Mouse (Mus musculus) embryonic facial prominence, embryonic 13.5 days (tissue): ENCODE data around the gene Zdhhc24. TPM values are rescaled to one million over a fixed set of nuclear protein-coding genes. Genes with fewer than 3 reads are reported as not detected.

Experiments used
- ATAC-seq: fragments of 200-750 bp; cut with Nextera tagmentation; 2 replicates; pipeline ENCODE4 v1.8.0; 2017; ENCODE audit warnings: low read depth; ENCODE audit not compliant: insufficient number of reproducible peaks, insufficient read depth, low FRiP score, low TSS enrichment
- H3K27ac ChIP-seq: fragments of 300-500 bp; sonication (generic); 2 replicates; pipeline ENCODE4 v1.5.1; 2015; ENCODE audit warnings: moderate library complexity, mild to moderate bottlenecking, inconsistent platforms
- H3K27me3 ChIP-seq: fragments of 300-500 bp; sonication (generic); 2 replicates; pipeline ENCODE4 v1.6.1; 2015; ENCODE audit warnings: mild to moderate bottlenecking, inconsistent platforms
- H3K36me3 ChIP-seq: fragments of 300-500 bp; sonication (generic); 2 replicates; pipeline ENCODE4 v1.6.1; 2015; ENCODE audit warnings: mild to moderate bottlenecking, inconsistent platforms
- H3K4me1 ChIP-seq: fragments of 300-500 bp; sonication (generic); 2 replicates; pipeline ENCODE4 v1.6.1; 2015; ENCODE audit warnings: inconsistent platforms
- H3K4me2 ChIP-seq: fragments of 300-500 bp; sonication (generic); 2 replicates; pipeline ENCODE4 v1.6.1; 2015; ENCODE audit warnings: moderate library complexity, mild to moderate bottlenecking, inconsistent platforms
- H3K4me3 ChIP-seq: fragments of 300-500 bp; sonication (generic); 2 replicates; pipeline ENCODE4 v1.5.1; 2015; ENCODE audit warnings: mild to moderate bottlenecking, inconsistent platforms
- H3K9ac ChIP-seq: fragments of 300-500 bp; sonication (generic); 2 replicates; pipeline ENCODE4 v1.6.1; 2015; ENCODE audit warnings: mild to moderate bottlenecking, inconsistent platforms
- H3K9me3 ChIP-seq: fragments of 300-500 bp; sonication (generic); 2 replicates; pipeline ENCODE4 v1.6.1; 2016; ENCODE audit warnings: inconsistent platforms
- WGBS: fragments of 180-500 bp; shearing (Covaris S2); methylation state at CpG from one replicate; pipeline ENCODE4 v1.1.7; 2015; ENCODE audit warnings: mixed read lengths; 5-methylcytosine and 5-hydroxymethylcytosine counted together
- polyA plus RNA-seq: library from polyadenylated mRNA; unstranded; fragments of >200 nt; fragmentation: Nextera tagmentation; extraction: Ambion mirVana; gene quantifications from 2 replicates; pipeline ENCODE4 v1.2.1, GENCODE M21; 2015

Zdhhc24 gene
- polyA plus RNA-seq, 1 experiment from 2014 or later: 10.4 TPM

GRCm38 (mm10) chr19:4915924-4916603, 37.6 kb downstream of the Zdhhc24 start:
- Histone ChIP-seq H3K27me3 (no peaks in the 10 kb centered on the region), H3K9me3 (no peaks in the 10 kb centered on the region), H3K4me1 (no peaks in the 10 kb centered on the region), H3K27ac (no peak overlapping the region), H3K36me3 (peaks cover 97% of the 10 kb centered on the region), H3K4me2 (no peak overlapping the region), H3K9ac (no peak overlapping the region), H3K4me3 (no peak overlapping the region)
- 92% methylated on average over 15 of the region's 15 CpGs for WGBS
- no peak for ATAC-seq

GRCm38 (mm10) chr19:4916827-4917226, 38.4 kb downstream of the Zdhhc24 start:
- WGBS: 80% methylated on average over 10 of the region's 10 CpGs
- H3K4me3 ChIP-seq: no peak overlapping the region
- no peak for ATAC-seq
- H3K4me1 ChIP-seq: no peaks in the 10 kb centered on the region
- H3K9me3 ChIP-seq: no peaks in the 10 kb centered on the region
- H3K9ac ChIP-seq: no peak overlapping the region
- no peak overlapping the region for H3K4me2 ChIP-seq
- H3K36me3 ChIP-seq: peaks cover 97% of the 10 kb centered on the region
- H3K27ac ChIP-seq: no peak overlapping the region
- H3K27me3 ChIP-seq: no peaks in the 10 kb centered on the region

GRCm38 (mm10) chr19:4919652-4920051, 41.2 kb downstream of the Zdhhc24 start:
- H3K36me3 ChIP-seq: peaks cover 99% of the 10 kb centered on the region
- no peaks in the 10 kb centered on the region for H3K9me3 ChIP-seq
- no peak for ATAC-seq
- H3K4me2 ChIP-seq: no peak overlapping the region
- H3K9ac ChIP-seq: no peak overlapping the region
- H3K27me3 ChIP-seq: no peaks in the 10 kb centered on the region
- no peak overlapping the region for H3K27ac ChIP-seq
- no peaks in the 10 kb centered on the region for H3K4me1 ChIP-seq
- 83% methylated on average over 6 of the region's 6 CpGs for WGBS
- H3K4me3 ChIP-seq: no peak overlapping the region

GRCm38 (mm10) chr19:4925121-4925860, 46.8 kb downstream of the Zdhhc24 start:
- no peaks in the 10 kb centered on the region for H3K9me3 ChIP-seq

GRCm38 (mm10) chr19:4927904-4928531, 49.5 kb downstream of the Zdhhc24 start, which contains the start of gene Dpp3:
Dpp3 (minus strand) TSS chr19:4928287.
- Histone ChIP-seq H3K9ac (peak within 1 kb of the TSS; percentile 76), H3K27ac (peak within 1 kb of the TSS; percentile 86), H3K4me3 (peak within 1 kb of the TSS; percentile 63), H3K9me3 (no peaks in the 10 kb centered on the region), H3K36me3 (peaks cover 44% of the 10 kb centered on the region), H3K4me1 (peaks cover 26% of the 10 kb centered on the region), H3K4me2 (peak within 1 kb of the TSS; percentile 65), H3K27me3 (no peaks in the 10 kb centered on the region)
- under 1% methylated on average over 32 of the region's 32 CpGs for WGBS
- peak; percentile 95 for ATAC-seq

More at GRCm38 (mm10) chr19:4925121-4925860, 46.8 kb downstream of the Zdhhc24 start:
- no peak for ATAC-seq
- no peak overlapping the region for H3K4me3 ChIP-seq
- 92% methylated on average over 11 of the region's 11 CpGs for WGBS
- peaks cover 26% of the 10 kb centered on the region for H3K4me1 ChIP-seq
- H3K27me3 ChIP-seq: no peaks in the 10 kb centered on the region
- H3K36me3 ChIP-seq: peaks cover 62% of the 10 kb centered on the region
- no peak overlapping the region for H3K4me2 ChIP-seq
- no peak overlapping the region for H3K27ac ChIP-seq
- no peak overlapping the region for H3K9ac ChIP-seq

GRCm38 (mm10) chr19:4928781-4929180, 50.3 kb downstream of the Zdhhc24 start:
- Histone ChIP-seq H3K9ac (peak overlapping the region; percentile 76), H3K9me3 (no peaks in the 10 kb centered on the region), H3K27me3 (no peaks in the 10 kb centered on the region), H3K36me3 (peaks cover 40% of the 10 kb centered on the region), H3K27ac (peak overlapping the region; percentile 86), H3K4me3 (peak overlapping the region; percentile 63), H3K4me2 (peak overlapping the region; percentile 65), H3K4me1 (peaks cover 26% of the 10 kb centered on the region)
- ATAC-seq: 0 out of 2 replicates have a peak, but pooled peaks have one; percentile 5
- 62% methylated on average over 5 of the region's 5 CpGs for WGBS

Other genes with a start within 250 kb of the Zdhhc24 start
- 5.2 and 8.0 TPM in 2 replicates for gene Gm960, start 180.0 kb upstream of the Zdhhc24 start, polyA plus RNA-seq
- gene Sptbn2, start 167.5 kb upstream of the Zdhhc24 start, polyA plus RNA-seq: 2.6 and 2.9 TPM in 2 replicates
- gene Rbm4b, start 122.2 kb upstream of the Zdhhc24 start, polyA plus RNA-seq: 107 and 114 TPM in 2 replicates
- 82.5 and 98.2 TPM in 2 replicates for gene Rbm4, start 84.8 kb upstream of the Zdhhc24 start, polyA plus RNA-seq
- 42.5 and 51.4 TPM in 2 replicates for gene Gm21992, start 67.1 kb upstream of the Zdhhc24 start, polyA plus RNA-seq
- gene Rbm14, start 67.0 kb upstream of the Zdhhc24 start, polyA plus RNA-seq: 84.7 and 87.6 TPM in 2 replicates
- 60.9 and 64.3 TPM in 2 replicates for gene Ccs, start 39.3 kb upstream of the Zdhhc24 start, polyA plus RNA-seq
- 0.06 and 0.26 TPM in 2 replicates for gene Ccdc87, start 39.3 kb upstream of the Zdhhc24 start, polyA plus RNA-seq
- 40.4 and 45.8 TPM in 2 replicates for gene Ctsf, start 23.5 kb upstream of the Zdhhc24 start, polyA plus RNA-seq
- 5.1 and 6.3 TPM in 2 replicates for gene Actn3, start 759 bp upstream of the Zdhhc24 start, polyA plus RNA-seq
- gene Bbs1, start 28.0 kb downstream of the Zdhhc24 start, polyA plus RNA-seq: 4.1 and 5.6 TPM in 2 replicates
- gene Dpp3, start 49.6 kb downstream of the Zdhhc24 start, polyA plus RNA-seq: 110 and 121 TPM in 2 replicates
- gene Peli3, start 64.5 kb downstream of the Zdhhc24 start, polyA plus RNA-seq: 4.2 and 6.1 TPM in 2 replicates
- 117 and 118 TPM in 2 replicates for gene Mrpl11, start 83.5 kb downstream of the Zdhhc24 start, polyA plus RNA-seq
- not detected in 2 replicates for gene Npas4, start 111.6 kb downstream of the Zdhhc24 start, polyA plus RNA-seq
- 4.3 and 5.8 TPM in 2 replicates for gene Slc29a2, start 145.2 kb downstream of the Zdhhc24 start, polyA plus RNA-seq
- 47.1 and 49.5 TPM in 2 replicates for gene B4gat1, start 160.2 kb downstream of the Zdhhc24 start, polyA plus RNA-seq
- 2.3 and 3.5 TPM in 2 replicates for gene AC124502.3, start 160.2 kb downstream of the Zdhhc24 start, polyA plus RNA-seq
- gene Brms1, start 162.7 kb downstream of the Zdhhc24 start, polyA plus RNA-seq: 40.6 and 42.9 TPM in 2 replicates
- gene Rin1, start 171.8 kb downstream of the Zdhhc24 start, polyA plus RNA-seq: 0.99 and 1.5 TPM in 2 replicates
- gene Cd248, start 189.4 kb downstream of the Zdhhc24 start, polyA plus RNA-seq: 89.1 and 90.6 TPM in 2 replicates
- 2.6 and 4.6 TPM in 2 replicates for gene Tmem151a, start 206.9 kb downstream of the Zdhhc24 start, polyA plus RNA-seq
- gene Yif1a, start 209.9 kb downstream of the Zdhhc24 start, polyA plus RNA-seq: 72.4 and 87.2 TPM in 2 replicates
- 50.6 and 60.1 TPM in 2 replicates for gene Cnih2, start 219.9 kb downstream of the Zdhhc24 start, polyA plus RNA-seq
- gene Rab1b, start 228.4 kb downstream of the Zdhhc24 start, polyA plus RNA-seq: 234 and 262 TPM in 2 replicates
- gene Klc2, start 239.9 kb downstream of the Zdhhc24 start, polyA plus RNA-seq: 20.7 and 30.4 TPM in 2 replicates